Mouse (Mus musculus): ENCODE results near the gene Actn4.

DNA sequence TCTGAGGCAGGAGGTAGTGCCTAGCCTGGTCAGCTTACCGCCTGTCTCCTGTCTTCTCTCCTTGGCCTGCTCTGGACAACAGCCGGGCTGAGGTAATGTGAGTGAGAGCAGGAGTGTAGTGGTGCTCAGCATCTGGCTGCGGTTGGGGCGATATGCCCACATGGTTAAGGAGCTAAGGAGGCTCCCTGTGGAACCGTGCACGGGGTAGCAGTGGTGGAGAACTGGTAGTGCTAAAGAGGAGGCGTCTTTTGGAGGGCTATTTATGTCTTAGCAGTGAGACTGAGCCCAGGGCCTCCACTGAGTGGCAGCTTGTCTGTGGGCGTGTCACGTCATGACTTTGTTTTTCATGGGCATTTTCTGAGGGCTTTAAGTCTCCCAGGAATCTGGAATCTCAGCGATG is 58.4 kb downstream of the Actn4 start:
- TF ChIP-seq CTCF (IDR thresholded peaks at IDR 0.05; ENCODE audit: low read depth), result no peak
- no peak for TF ChIP-seq EP300 (optimal IDR thresholded peaks at IDR 0.05)
